Mouse (Mus musculus): Measurements from ENCODE around the gene Vmn1r203. TPM values are rescaled to one million over a fixed set of nuclear protein-coding genes. Genes with fewer than 3 reads are reported as not detected.
"Not testable (repeated sequence)": the region's sequence is repeated elsewhere in the genome, so short reads cannot be mapped to it uniquely, and the experiment has no call there.

Vmn1r203 gene
- total RNA-seq (2021): under 1 TPM in 1 of 2 experiments, not detected in 1; 0.06 TPM

GRCm38 (mm10) chr13:22517814-22518213 lies at the start of gene Vmn1r203:
TSS of gene Vmn1r203 (plus strand) at chr13:22518114.
- no peak for DNase-seq
- intact Hi-C loops (cut with DNase I): no loop called here

GRCm38 (mm10) chr13:22471623-22472022 lies 46.3 kb upstream of the Vmn1r203 start, which contains the start of gene Vmn1r201:
TSS of gene Vmn1r201 (plus strand) at chr13:22471923.
- intact Hi-C loops (cut with DNase I): no loop called here
- DNase-seq: no peak

GRCm38 (mm10) chr13:22502431-22502830 lies 15.5 kb upstream of the Vmn1r203 start:
- intact Hi-C loops (cut with DNase I): no loop called here
- no peak for DNase-seq

- intact Hi-C loops (cut with DNase I): no loop called here
- DNase-seq: no peak
These were observed 12.6 kb upstream of the Vmn1r203 start, which contains the start of gene Vmn1r202 for GRCm38 (mm10) chr13:22505281-22505680. TSS of gene Vmn1r202 (minus strand) at chr13:22505381.

GRCm38 (mm10) chr13:22552898-22553297 lies 35.0 kb downstream of the Vmn1r203 start, which contains the start of gene Vmn1r204:
TSS of gene Vmn1r204 (plus strand) at chr13:22553198.
- DNase-seq; intact Hi-C loops (cut with DNase I): not testable (repeated sequence)

- intact Hi-C loops (cut with DNase I): not testable (repeated sequence)
These were observed 57.0 kb downstream of the Vmn1r203 start for GRCm38 (mm10) chr13:22574911-22575310.

More at GRCm38 (mm10) chr13:22574911-22575310, 57.0 kb downstream of the Vmn1r203 start:
- DNase-seq: not testable (repeated sequence)

Other genes with a start within 250 kb of the Vmn1r203 start
- gene Vmn1r195, start 247.6 kb upstream of the Vmn1r203 start, total RNA-seq (2021): not detected
- gene Vmn1r196, start 228.2 kb upstream of the Vmn1r203 start, total RNA-seq (2021): not detected
- gene Vmn1r197, start 193.5 kb upstream of the Vmn1r203 start, total RNA-seq (2021): not detected
- gene Vmn1r198, start 167.8 kb upstream of the Vmn1r203 start, total RNA-seq (2021): not detected
- not detected for gene Vmn1r199, start 138.3 kb upstream of the Vmn1r203 start, total RNA-seq (2021)
- not detected for gene Vmn1r200, start 127.7 kb upstream of the Vmn1r203 start, total RNA-seq (2021)
- gene Vmn1r201, start 46.2 kb upstream of the Vmn1r203 start, total RNA-seq (2021): not detected
- not detected for gene Vmn1r202, start 12.7 kb upstream of the Vmn1r203 start, total RNA-seq (2021)
- not detected for gene Vmn1r204, start 35.1 kb downstream of the Vmn1r203 start, total RNA-seq (2021)
- gene Vmn1r205, start 74.9 kb downstream of the Vmn1r203 start, total RNA-seq (2021): not detected
- not detected for gene Vmn1r206, start 106.1 kb downstream of the Vmn1r203 start, total RNA-seq (2021)
- under 1 TPM; 0.12 to 0.14 TPM for gene Vmn1r207-ps, start 211.5 kb downstream of the Vmn1r203 start, total RNA-seq (2021)

Data from left cerebral cortex, postnatal 4 days (tissue).